Mouse (Mus musculus) CH12.LX (cell line): Measurements from ENCODE around the gene Gm49320. TPM values are rescaled to one million over a fixed set of nuclear protein-coding genes. Genes with fewer than 3 reads are reported as not detected.
A peak's percentile ranks its signal among the peaks of the same experiment; 100 is the strongest.
"Not testable (repeated sequence)": the region's sequence is repeated elsewhere in the genome, so short reads cannot be mapped to it uniquely, and the experiment has no call there.

Experiments
- DNase-seq: peaks from one replicate; pipeline ENCODE4 v3.0.0-alpha.2; 2013; ENCODE audit errors: extremely low read depth
- H3K27ac ChIP-seq: 2 replicates; pipeline ENCODE4 v1.5.1; 2012; ENCODE audit warnings: low read depth, mild to moderate bottlenecking, control low read depth, moderate library complexity; ENCODE audit not compliant: insufficient read depth
- H3K27me3 ChIP-seq: replicated peaks from 2 replicates; pipeline ENCODE3; 2012; ENCODE audit warnings: inconsistent platforms
- H3K36me3 ChIP-seq, 2 experiments: replicated peaks in 1 of 2; 2 replicates each; pipeline versions ENCODE3 to v1.6.1; 2012; ENCODE audit warnings: inconsistent platforms in 1 of 2, low read length in 1 of 2, mild to moderate bottlenecking in 1 of 2, mixed read lengths in 1 of 2, moderate library complexity in 1 of 2; ENCODE audit not compliant: control insufficient read depth in 1 of 2, insufficient read depth in 1 of 2
- H3K4me1 ChIP-seq, 2 experiments: 2 replicates each; pipeline ENCODE4 v1.6.1; 2012; ENCODE audit warnings: inconsistent platforms in 1 of 2, moderate library complexity in 1 of 2; ENCODE audit not compliant: insufficient read depth in 2 of 2, control insufficient read depth in 1 of 2
- H3K4me2 ChIP-seq: 2 replicates; pipeline ENCODE4 v1.6.1; 2012; ENCODE audit warnings: low read depth, mild to moderate bottlenecking, control low read depth; ENCODE audit not compliant: poor library complexity, insufficient read depth, severe bottlenecking
- H3K4me3 ChIP-seq, 3 experiments: fragments of 150-350 bp in 1 of 3; sonication (generic) in 1 of 3; replicated peaks in 1 of 3; 2 replicates each; pipeline versions ENCODE3 to v1.5.1; 2011 to 2012; ENCODE audit warnings: low read depth in 2 of 3, low read length in 2 of 3, mild to moderate bottlenecking in 2 of 3, moderate library complexity in 2 of 3, control low read depth in 1 of 3, improper control_type of control experiment in 1 of 3, inconsistent platforms in 1 of 3, mixed read lengths in 1 of 3; ENCODE audit not compliant: poor library complexity in 1 of 3
- H3K79me2 ChIP-seq: replicated peaks from 2 replicates; pipeline ENCODE4 v1.6.1; 2012; ENCODE audit warnings: mild to moderate bottlenecking, moderate library complexity; ENCODE audit not compliant: control insufficient read depth, poor library complexity, insufficient read depth, severe bottlenecking; ENCODE audit errors: extremely low read depth
- H3K9ac ChIP-seq: 2 replicates; pipeline ENCODE4 v1.6.1; 2012; ENCODE audit warnings: low read depth, mild to moderate bottlenecking, control low read depth, moderate library complexity; ENCODE audit not compliant: insufficient read depth
- H3K9me3 ChIP-seq: replicated peaks from 2 replicates; pipeline ENCODE3; 2012; ENCODE audit warnings: low read length, inconsistent platforms, mixed read lengths
- CHD2 ChIP-seq: IDR thresholded peaks from 2 replicates; pipeline ENCODE4 v1.6.1; 2011; ENCODE audit warnings: low read length, improper control_type of control experiment
- CTCF ChIP-seq, 2 experiments: IDR thresholded peaks in 1 of 2; conservative IDR thresholded peaks in 1 of 2; 2 replicates each; pipeline ENCODE4 v1.5.1; 2011 to 2012; ENCODE audit warnings: low read depth in 2 of 2, low read length in 2 of 2, improper control_type of control experiment in 1 of 2, inconsistent platforms in 1 of 2, mild to moderate bottlenecking in 1 of 2, moderate library complexity in 1 of 2
- ELF1 ChIP-seq: IDR thresholded peaks from 2 replicates; pipeline ENCODE4 v1.6.1; 2014; ENCODE audit warnings: low read depth, mild to moderate bottlenecking, inconsistent platforms, low read length, improper control_type of control experiment
- ETS1 ChIP-seq: conservative IDR thresholded peaks from 2 replicates; pipeline ENCODE4 v1.6.1; 2012; ENCODE audit warnings: low read depth, mild to moderate bottlenecking, inconsistent platforms, low read length, improper control_type of control experiment, moderate library complexity
- GABPA ChIP-seq: IDR thresholded peaks from 2 replicates; pipeline ENCODE4 v1.6.1; 2012; ENCODE audit warnings: low read depth, low read length, improper control_type of control experiment, inconsistent platforms; ENCODE audit not compliant: insufficient replicate concordance
- KAT2A ChIP-seq: IDR thresholded peaks from 2 replicates; pipeline ENCODE4 v1.6.1; 2012; ENCODE audit warnings: low read length, improper control_type of control experiment, inconsistent platforms; ENCODE audit not compliant: insufficient replicate concordance
- MEF2A ChIP-seq: IDR thresholded peaks from 2 replicates; pipeline ENCODE4 v1.6.1; 2014; ENCODE audit warnings: low read depth, mild to moderate bottlenecking, inconsistent platforms, low read length, improper control_type of control experiment, borderline replicate concordance
- MXI1 ChIP-seq: IDR thresholded peaks from 2 replicates; pipeline ENCODE4 v1.6.1; 2011; ENCODE audit warnings: mild to moderate bottlenecking, low read depth, low read length, improper control_type of control experiment
- NRF1 ChIP-seq: IDR thresholded peaks from 2 replicates; pipeline ENCODE4 v1.6.1; 2014; ENCODE audit warnings: low read depth, mild to moderate bottlenecking, inconsistent platforms, low read length, improper control_type of control experiment, moderate library complexity
- POLR2A ChIP-seq: IDR thresholded peaks from 2 replicates; pipeline ENCODE4 v1.6.1; 2011; ENCODE audit warnings: low read depth, mild to moderate bottlenecking, improper control_type of control experiment, low read length
- POLR2AphosphoS2 ChIP-seq: IDR thresholded peaks from 2 replicates; pipeline ENCODE4 v1.6.1; 2011; ENCODE audit warnings: low read depth, low read length, improper control_type of control experiment
- RCOR1 ChIP-seq: conservative IDR thresholded peaks from 2 replicates; pipeline ENCODE4 v1.6.1; 2012; ENCODE audit warnings: low read depth, mild to moderate bottlenecking, inconsistent platforms, low read length, improper control_type of control experiment
- UBTF ChIP-seq: IDR thresholded peaks from 2 replicates; pipeline ENCODE4 v1.6.1; 2012; ENCODE audit warnings: low read depth, mild to moderate bottlenecking, inconsistent platforms, low read length, improper control_type of control experiment, moderate library complexity
- USF1 ChIP-seq: IDR thresholded peaks from 2 replicates; pipeline ENCODE4 v1.6.1; 2014; ENCODE audit warnings: low read depth, mild to moderate bottlenecking, inconsistent platforms, low read length, improper control_type of control experiment
- dilution Hi-C: fragments of 300-500 bp; cut with MboI; formaldehyde crosslinking; loops from 2 replicates; pipeline ENCODE4 v1.14.3; 2020; ENCODE audit warnings: low sequenced_read_pairs; ENCODE audit not compliant: extremely low pct_unique_long_range_greater_than_20kb, extremely low pct_ligation_motif_present
- in situ Hi-C: fragments of 300-500 bp; cut with MboI; formaldehyde crosslinking; loops from 3 replicates; pipeline ENCODE4 v1.14.3; 2019; ENCODE audit warnings: low sequenced_read_pairs, low pct_ligation_motif_present, low pct_unique_long_range_greater_than_20kb, mixed read lengths
- polyA plus RNA-seq: library from polyadenylated mRNA; unstranded; fragments of >175 nt; gene quantifications from 2 replicates; pipeline ENCODE4 v1.2.1, GENCODE M21; 2012; ENCODE audit warnings: low read depth; ENCODE audit not compliant: insufficient read length
- total RNA-seq, 2 experiments: library from RNA; depleted of rRNA; stranded (reverse); fragments of 300-350 nt in 1 of 2; fragments of >200 nt in 1 of 2; gene quantifications; 2 replicates each; pipeline ENCODE4 v1.2.3; 2012 to 2014

Gene Gm49320
- total and polyA plus RNA-seq, 3 experiments: 0.08 to 0.23 (median 0.08) TPM

DNA sequence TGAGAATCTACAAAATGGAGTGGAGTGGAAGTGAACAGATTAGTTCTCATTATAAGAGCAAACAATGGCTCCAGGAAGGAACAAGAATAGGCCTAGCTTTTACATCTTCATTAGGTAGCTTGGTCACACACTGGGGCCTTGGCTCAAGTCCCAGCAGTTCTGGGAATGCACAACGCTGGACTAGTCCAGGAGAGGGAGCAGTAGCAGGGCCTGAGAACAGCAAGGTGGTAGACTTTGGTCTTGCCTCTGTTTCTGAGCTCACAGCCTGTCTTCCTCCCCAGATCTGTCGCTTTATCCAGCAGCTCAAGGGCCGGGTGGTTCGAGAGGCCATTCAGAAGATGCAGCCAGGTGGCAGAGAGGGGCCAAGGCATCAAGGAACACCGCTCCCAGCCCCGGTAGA, 15.3 kb downstream of the Gm49320 start:
- peak; percentile 18 for DNase-seq

DNA sequence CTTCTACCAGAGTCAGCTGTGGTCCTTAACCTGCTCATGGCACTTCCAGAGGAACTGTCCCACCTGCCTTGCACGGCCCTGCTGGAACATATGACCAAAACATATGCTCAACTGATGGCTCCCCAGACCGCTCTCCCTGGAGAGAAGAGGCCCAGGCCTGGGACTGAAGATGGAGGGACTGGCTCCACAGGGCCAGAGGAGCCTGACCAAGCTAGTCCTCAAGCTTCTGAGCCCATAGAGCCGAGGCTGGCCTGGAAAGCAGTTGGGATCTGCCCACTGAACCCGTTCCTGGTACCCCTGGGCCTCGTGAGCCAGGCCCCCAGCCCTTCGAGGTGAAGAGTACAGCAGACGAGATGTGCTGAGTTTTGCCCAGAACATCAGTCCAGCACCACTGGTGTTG, 16.8 kb downstream of the Gm49320 start:
- H3K4me3 ChIP-seq, dilution Hi-C loops, H3K4me2 ChIP-seq, H3K9me3 ChIP-seq, DNase-seq, H3K27ac ChIP-seq, H3K27me3 ChIP-seq, H3K79me2 ChIP-seq, H3K9ac ChIP-seq: not testable (repeated sequence)
- peaks cover 7 to 14% of the 10 kb centered on the region in 2 experiments for H3K4me1 ChIP-seq
- peaks cover 48 to 71% of the 10 kb centered on the region in 2 experiments for H3K36me3 ChIP-seq
- in situ Hi-C loops: loop anchor here (10.0 kb wide), 1 partner anchor 59 kb away; no protein-coding TSS in a partner anchor

More for the DNA sequence above, 15.3 kb downstream of the Gm49320 start:
- H3K36me3 ChIP-seq: peaks cover 46 to 71% of the 10 kb centered on the region in 2 experiments
- H3K4me2 ChIP-seq: peak overlapping the region; percentile 82; the same call in 1 of the 2 replicates
- H3K9me3 ChIP-seq: no peaks in the 10 kb centered on the region
- TF ChIP-seq GABPA (no peak), CTCF (conservative IDR thresholded peaks at IDR 0.05 in 1 of 2, IDR thresholded peaks at IDR 0.05 in 1 of 2; ENCODE audit: low read depth in 2 of 2, low read length in 2 of 2) (peak in 1 of 2 experiments; percentile 13; a peak in 1 of 4 replicates), NRF1 (no peak)
- no peak overlapping the region for H3K27ac ChIP-seq
- peaks cover 7 to 14% of the 10 kb centered on the region in 2 experiments for H3K4me1 ChIP-seq
- H3K79me2 ChIP-seq: no peaks in the 10 kb centered on the region
- dilution Hi-C loops: no loop called here
- H3K4me3 ChIP-seq: peak overlapping the region in 2 of 3 experiments; percentile 63 to 68
- in situ Hi-C loops: loop anchor here (10.0 kb wide), 1 partner anchor 61 kb away; no protein-coding TSS in a partner anchor
- peak overlapping the region; percentile 76; the same call in 1 of the 2 replicates for H3K9ac ChIP-seq
- H3K27me3 ChIP-seq: no peaks in the 10 kb centered on the region

DNA sequence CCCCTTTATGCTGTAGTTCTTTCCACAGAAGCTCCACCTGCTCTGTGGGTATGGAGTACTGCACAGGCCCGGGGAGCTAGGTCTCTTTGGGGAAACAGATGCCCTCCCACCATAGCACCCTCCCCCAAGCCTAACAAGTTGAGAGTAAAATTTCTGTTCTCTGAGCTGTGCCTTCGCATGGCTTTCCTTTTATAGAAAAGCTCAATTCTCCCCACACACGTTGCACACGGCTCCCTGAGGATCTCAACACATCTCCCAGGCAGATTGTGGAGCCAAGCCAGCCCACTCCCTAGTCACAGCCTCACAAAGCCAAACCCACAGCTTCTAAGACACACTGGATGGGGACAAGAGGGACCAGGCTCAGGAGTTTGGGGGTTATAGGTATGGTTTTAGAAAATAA, 18.2 kb downstream of the Gm49320 start:
- Histone ChIP-seq H3K27ac (no peak overlapping the region), H3K27me3 (no peaks in the 10 kb centered on the region), H3K36me3 (peaks cover 63 to 78% of the 10 kb centered on the region in 2 experiments), H3K4me3 (no peak overlapping the region), H3K4me2 (no peak overlapping the region), H3K4me1 (peaks cover 7 to 14% of the 10 kb centered on the region in 2 experiments), H3K9me3 (no peaks in the 10 kb centered on the region), H3K79me2 (no peaks in the 10 kb centered on the region), H3K9ac (no peak overlapping the region)
- TF ChIP-seq KAT2A (no peak), ELF1 (no peak), CHD2 (no peak), RCOR1 (no peak), UBTF (no peak), MEF2A (no peak), ETS1 (no peak), POLR2AphosphoS2 (no peak), POLR2A (no peak), MXI1 (no peak), USF1 (no peak)
- DNase-seq: no peak
- dilution Hi-C loops (no loop called here), in situ Hi-C loops (loop anchor here (10.0 kb wide), 1 partner anchor 58 kb away; no protein-coding TSS in a partner anchor)
